Mouse (Mus musculus) hindbrain, embryonic 10.5 days (tissue): ENCODE results near the gene Wdr63. TPM values are rescaled to one million over a fixed set of nuclear protein-coding genes. Genes with fewer than 3 reads are reported as not detected.

Experiments used
- DNase-seq: peaks from one replicate; pipeline ENCODE4 v3.0.0-alpha.2; 2017; ENCODE audit warnings: low spot score
- H3K27ac ChIP-seq: fragments of 300-500 bp; sonication (generic); 2 replicates; pipeline ENCODE4 v1.5.1; 2016; ENCODE audit warnings: mild to moderate bottlenecking, moderate library complexity
- H3K27me3 ChIP-seq: fragments of 300-500 bp; sonication (generic); 2 replicates; pipeline ENCODE4 v1.6.1; 2016; ENCODE audit warnings: mild to moderate bottlenecking; ENCODE audit not compliant: poor library complexity, insufficient read depth, severe bottlenecking
- H3K36me3 ChIP-seq: fragments of 300-500 bp; sonication (generic); 2 replicates; pipeline ENCODE4 v1.6.1; 2016; ENCODE audit warnings: mild to moderate bottlenecking, moderate library complexity
- H3K4me1 ChIP-seq: fragments of 300-500 bp; sonication (generic); replicated peaks from 2 replicates; pipeline ENCODE4 v1.6.1; 2016; ENCODE audit warnings: mild to moderate bottlenecking
- H3K4me3 ChIP-seq: fragments of 300-500 bp; sonication (generic); 2 replicates; pipeline ENCODE4 v1.5.1; 2016; ENCODE audit warnings: mild to moderate bottlenecking, moderate library complexity
- H3K9me3 ChIP-seq: fragments of 300-500 bp; sonication (generic); 2 replicates; pipeline ENCODE4 v1.6.1; 2016; ENCODE audit warnings: mild to moderate bottlenecking, moderate library complexity
- WGBS: fragments of 180-500 bp; shearing (Covaris S2); methylation state at CpG from one replicate; pipeline ENCODE4 v1.1.7; 2016; 5-methylcytosine and 5-hydroxymethylcytosine counted together
- polyA plus RNA-seq: library from polyadenylated mRNA; unstranded; fragments of >200 nt; fragmentation: Nextera tagmentation; extraction: Ambion mirVana; gene quantifications from 2 replicates; pipeline ENCODE4 v1.2.1, GENCODE M21; 2016

Wdr63 gene
- polyA plus RNA-seq, 1 experiment from 2014 or later: 1.1 TPM

DNA sequence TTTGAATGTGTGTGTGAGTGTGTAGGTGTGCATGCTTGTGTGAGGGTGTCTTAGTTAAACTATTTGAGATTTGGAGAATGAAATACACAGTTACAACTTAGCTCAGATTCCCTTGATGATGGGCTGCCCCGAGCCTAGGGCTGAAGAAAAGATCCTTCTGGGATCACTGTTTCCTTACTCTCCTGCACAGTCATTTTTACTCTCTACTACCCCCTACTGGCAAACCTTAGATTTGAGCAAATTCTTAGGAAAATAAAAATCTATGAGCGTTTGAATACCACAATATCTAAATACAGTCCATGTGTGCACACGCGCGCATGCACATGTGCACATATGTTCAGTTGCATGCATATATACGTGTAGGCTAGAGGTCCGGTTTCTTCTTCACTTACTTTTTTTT lies 35.1 kb downstream of the Wdr63 start:
- H3K27me3 ChIP-seq: no peaks in the 10 kb centered on the region
- 80% methylated on average over 7 of the region's 7 CpGs for WGBS
- H3K36me3 ChIP-seq: no peaks in the 10 kb centered on the region
- no peaks in the 10 kb centered on the region for H3K4me1 ChIP-seq
- H3K9me3 ChIP-seq: no peaks in the 10 kb centered on the region
- no peak overlapping the region for H3K27ac ChIP-seq
- H3K4me3 ChIP-seq: no peak overlapping the region
- no peak for DNase-seq

DNA sequence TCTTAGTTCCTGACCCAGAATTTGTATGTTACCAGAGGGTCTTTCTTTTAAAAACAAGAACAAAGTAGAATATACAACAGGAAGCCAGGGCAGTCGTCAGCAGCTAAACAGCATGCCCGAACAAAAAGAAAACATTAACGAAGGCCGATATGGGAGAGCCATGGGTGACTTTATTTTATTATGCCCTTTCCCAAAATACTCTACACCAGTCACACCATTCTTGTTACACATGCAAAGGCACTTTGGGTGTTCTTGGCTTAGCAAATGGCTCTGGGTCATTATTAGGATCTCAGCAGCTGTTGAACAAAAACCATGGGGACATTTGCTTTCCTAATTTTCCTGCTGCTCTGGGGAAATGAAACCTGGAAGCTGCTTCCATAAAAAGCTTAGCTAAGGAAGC lies 38.7 kb downstream of the Wdr63 start:
- WGBS: 93% methylated on average over 4 of the region's 4 CpGs
- Histone ChIP-seq H3K4me1 (no peaks in the 10 kb centered on the region), H3K9me3 (no peaks in the 10 kb centered on the region), H3K36me3 (no peaks in the 10 kb centered on the region), H3K27me3 (no peaks in the 10 kb centered on the region), H3K4me3 (no peak overlapping the region), H3K27ac (no peak overlapping the region)
- no peak for DNase-seq

GRCm38 (mm10) chr3:146063146-146063545 lies 44.8 kb downstream of the Wdr63 start:
- Histone ChIP-seq H3K27ac (no peak overlapping the region), H3K4me1 (no peaks in the 10 kb centered on the region), H3K27me3 (no peaks in the 10 kb centered on the region), H3K9me3 (no peaks in the 10 kb centered on the region), H3K36me3 (no peaks in the 10 kb centered on the region), H3K4me3 (no peak overlapping the region)
- no peak for DNase-seq
- WGBS: 89% methylated on average over 11 of the region's 11 CpGs

DNA sequence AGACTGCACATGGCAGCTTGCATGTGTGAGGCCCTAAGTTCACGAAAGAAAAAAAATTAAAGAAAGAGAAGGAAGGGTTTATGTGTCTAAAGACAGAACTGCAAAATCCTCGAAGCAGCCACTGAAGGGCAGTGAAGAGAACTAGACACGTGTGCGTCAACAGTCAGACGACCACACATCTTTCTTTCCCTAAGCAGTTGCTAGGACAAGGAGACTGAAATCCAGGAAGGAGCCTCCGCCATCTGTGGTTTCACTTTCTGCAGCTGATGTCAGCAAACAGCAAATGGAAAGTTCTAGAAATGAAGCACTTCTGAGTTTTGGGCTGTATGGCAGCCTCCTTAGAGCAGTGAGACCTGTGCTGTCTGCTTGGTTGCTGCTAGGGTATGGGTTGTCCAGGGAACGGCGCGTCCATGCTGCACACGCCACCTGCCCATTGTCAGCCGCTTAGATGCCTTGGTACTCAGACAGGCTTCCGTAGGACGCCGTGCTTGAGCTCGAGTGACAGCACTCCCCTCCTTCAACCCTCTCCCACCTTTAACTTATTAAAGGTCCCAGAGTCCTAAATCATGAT lies 48.5 kb downstream of the Wdr63 start:
- Histone ChIP-seq H3K36me3 (no peaks in the 10 kb centered on the region), H3K4me3 (no peak overlapping the region), H3K27me3 (no peaks in the 10 kb centered on the region), H3K9me3 (no peaks in the 10 kb centered on the region), H3K4me1 (no peaks in the 10 kb centered on the region), H3K27ac (no peak overlapping the region)
- no peak for DNase-seq
- 85% methylated on average over 15 of the region's 15 CpGs for WGBS

- H3K27me3 ChIP-seq: no peaks in the 10 kb centered on the region
- H3K9me3 ChIP-seq: no peaks in the 10 kb centered on the region
- H3K36me3 ChIP-seq: no peaks in the 10 kb centered on the region
- no peaks in the 10 kb centered on the region for H3K4me1 ChIP-seq
- H3K27ac ChIP-seq: no peak overlapping the region
- H3K4me3 ChIP-seq: no peak overlapping the region
- 16% methylated on average over 4 of the region's 4 CpGs for WGBS
- peak; percentile 65 for DNase-seq
These were observed 49.7 kb downstream of the Wdr63 start for GRCm38 (mm10) chr3:146058263-146058662.

GRCm38 (mm10) chr3:146057131-146057530 lies 50.8 kb downstream of the Wdr63 start:
- H3K4me3 ChIP-seq: no peak overlapping the region
- DNase-seq: no peak
- WGBS: 83% methylated on average over 7 of the region's 7 CpGs
- H3K9me3 ChIP-seq: no peaks in the 10 kb centered on the region
- no peaks in the 10 kb centered on the region for H3K36me3 ChIP-seq
- no peak overlapping the region for H3K27ac ChIP-seq
- H3K4me1 ChIP-seq: 0 out of 2 replicates have a peak, but pooled peaks cover 2% of the 10 kb centered on the region
- no peaks in the 10 kb centered on the region for H3K27me3 ChIP-seq

- Histone ChIP-seq H3K27ac (no peak overlapping the region), H3K9me3 (no peaks in the 10 kb centered on the region), H3K36me3 (no peaks in the 10 kb centered on the region), H3K4me1 (peaks cover 11% of the 10 kb centered on the region; the same call in 1 of the 2 replicates), H3K4me3 (no peak overlapping the region), H3K27me3 (peaks cover 5% of the 10 kb centered on the region)
- WGBS: 87% methylated on average over 2 of the region's 2 CpGs
- no peak for DNase-seq
These were observed 54.1 kb downstream of the Wdr63 start for GRCm38 (mm10) chr3:146053873-146054272.

DNA sequence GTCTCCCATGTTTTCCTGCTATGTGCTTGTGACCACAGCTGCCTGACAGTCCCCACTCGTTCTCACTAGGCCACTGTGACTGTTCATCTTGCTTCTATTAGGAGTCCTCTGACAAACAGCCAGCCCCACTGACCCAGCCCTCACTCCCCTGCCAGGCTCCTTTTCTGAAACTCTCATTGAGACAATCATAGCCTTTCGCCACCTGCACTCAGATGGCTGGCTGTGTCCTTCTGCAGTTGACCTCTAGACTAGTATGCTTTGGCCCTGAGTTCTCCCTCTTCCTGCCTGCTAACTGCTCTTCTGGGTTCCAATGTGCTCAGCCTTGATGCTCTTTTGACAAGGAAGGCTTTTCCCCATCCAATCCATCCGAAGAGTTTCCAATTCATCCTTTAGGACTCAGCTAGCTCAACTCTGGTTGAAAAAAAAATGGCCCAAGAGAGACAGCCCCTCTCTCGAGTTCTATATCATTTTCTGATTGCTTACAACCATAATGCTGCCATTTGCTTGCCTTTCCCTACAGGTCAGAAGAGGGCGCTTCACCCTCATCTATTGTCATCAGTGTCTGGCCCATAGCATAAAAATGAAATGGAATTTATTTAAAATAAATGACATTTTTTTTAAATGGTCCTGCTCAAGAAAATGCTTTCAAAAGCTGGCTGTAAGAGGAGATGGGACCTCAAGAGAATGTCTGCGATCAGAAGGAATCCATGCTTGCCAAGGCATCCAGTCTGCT lies 54.7 kb downstream of the Wdr63 start:
- WGBS: 69% methylated on average over 6 of the region's 6 CpGs
- Histone ChIP-seq H3K27ac (no peak overlapping the region), H3K36me3 (no peaks in the 10 kb centered on the region), H3K4me3 (no peak overlapping the region), H3K4me1 (peaks cover 11% of the 10 kb centered on the region), H3K9me3 (no peaks in the 10 kb centered on the region), H3K27me3 (peaks cover 11% of the 10 kb centered on the region)
- no peak for DNase-seq

DNA sequence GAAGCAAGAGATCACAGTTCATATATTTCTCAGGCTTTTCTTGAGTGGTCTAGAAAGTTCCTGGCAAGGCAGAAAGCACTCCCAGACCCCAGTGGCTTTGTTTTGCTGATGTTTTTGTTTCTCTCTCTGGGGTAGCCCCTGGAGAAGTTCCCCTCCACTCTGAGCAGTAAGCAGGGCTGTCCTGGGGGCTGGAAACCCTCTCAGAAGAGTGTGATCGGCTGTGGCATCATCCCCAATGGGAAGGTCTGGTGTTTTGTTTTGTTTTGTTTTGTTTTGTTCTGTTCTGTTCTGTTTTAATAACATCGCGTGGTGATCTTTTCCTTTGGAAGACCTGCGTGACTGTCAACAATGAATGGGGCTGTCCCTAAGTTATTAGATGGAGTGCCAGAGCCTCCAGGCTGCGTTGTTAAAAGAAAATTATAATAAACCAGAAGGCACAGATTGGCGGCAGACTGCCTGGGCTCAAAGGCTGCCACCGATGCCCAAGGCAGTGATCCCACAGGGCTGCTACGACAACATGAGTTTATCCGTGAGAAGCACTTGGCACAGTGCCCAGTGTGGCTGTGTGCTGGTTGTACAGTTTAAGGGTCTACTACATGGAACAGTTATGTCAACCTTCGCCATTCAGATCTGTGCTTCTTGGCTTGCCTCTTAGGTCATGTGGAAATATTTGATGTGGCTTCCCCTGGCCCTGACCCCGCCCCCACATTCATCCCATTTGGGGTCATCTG lies 56.5 kb downstream of the Wdr63 start:
- Histone ChIP-seq H3K4me1 (peaks cover 24% of the 10 kb centered on the region), H3K27ac (0 out of 2 replicates have a peak overlapping the region, but pooled peaks have one; percentile 40), H3K27me3 (peaks cover 18% of the 10 kb centered on the region), H3K9me3 (no peaks in the 10 kb centered on the region), H3K4me3 (no peak overlapping the region), H3K36me3 (no peaks in the 10 kb centered on the region)
- DNase-seq: no peak
- 72% methylated on average over 11 of the region's 11 CpGs for WGBS

- Histone ChIP-seq H3K36me3 (no peaks in the 10 kb centered on the region), H3K27me3 (peaks cover 18% of the 10 kb centered on the region), H3K4me1 (peaks cover 27% of the 10 kb centered on the region), H3K27ac (no peak overlapping the region), H3K9me3 (no peaks in the 10 kb centered on the region), H3K4me3 (no peak overlapping the region)
- no peak for DNase-seq
- WGBS: 90% methylated on average over 5 of the region's 5 CpGs
These were observed 58.0 kb downstream of the Wdr63 start for GRCm38 (mm10) chr3:146049951-146050350.

DNA sequence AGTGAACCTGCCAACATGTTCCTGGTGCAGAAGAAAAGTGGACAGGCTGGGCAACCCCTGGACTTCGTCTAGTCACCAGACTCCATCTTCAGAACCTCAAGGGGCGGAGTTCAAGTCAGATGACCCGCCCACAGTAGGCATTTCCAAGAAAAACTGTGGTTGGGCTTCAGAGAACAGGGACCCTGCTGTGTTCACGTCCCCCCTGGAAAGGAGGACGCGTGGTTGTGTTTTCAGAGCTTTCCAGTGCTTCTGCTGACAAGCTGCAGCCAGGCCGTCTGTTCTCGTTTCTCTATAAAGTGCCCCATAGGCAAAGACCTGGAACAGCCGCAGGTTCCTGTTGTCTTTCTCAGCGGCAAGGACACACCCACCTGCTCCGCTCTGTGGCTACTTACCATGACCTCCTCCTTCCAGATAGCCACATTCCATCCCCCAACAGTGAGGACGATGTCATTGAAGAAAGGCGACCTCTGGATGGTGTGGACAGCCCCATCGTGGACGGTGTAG lies 60.2 kb downstream of the Wdr63 start:
- 16% methylated on average over 15 of the region's 15 CpGs for WGBS
- Histone ChIP-seq H3K27ac (no peak overlapping the region), H3K36me3 (no peaks in the 10 kb centered on the region), H3K9me3 (no peaks in the 10 kb centered on the region), H3K4me1 (peaks cover 31% of the 10 kb centered on the region), H3K27me3 (peaks cover 18% of the 10 kb centered on the region), H3K4me3 (peak overlapping the region; percentile 26; the same call in 1 of the 2 replicates)
- peak; percentile 46 for DNase-seq

- Histone ChIP-seq H3K36me3 (no peaks in the 10 kb centered on the region), H3K4me3 (no peak overlapping the region), H3K27me3 (peaks cover 18% of the 10 kb centered on the region), H3K4me1 (peaks cover 20% of the 10 kb centered on the region), H3K9me3 (no peaks in the 10 kb centered on the region), H3K27ac (no peak overlapping the region)
- 82% methylated on average over 11 of the region's 11 CpGs for WGBS
- no peak for DNase-seq
These were observed 61.9 kb downstream of the Wdr63 start for GRCm38 (mm10) chr3:146046076-146046475.

DNA sequence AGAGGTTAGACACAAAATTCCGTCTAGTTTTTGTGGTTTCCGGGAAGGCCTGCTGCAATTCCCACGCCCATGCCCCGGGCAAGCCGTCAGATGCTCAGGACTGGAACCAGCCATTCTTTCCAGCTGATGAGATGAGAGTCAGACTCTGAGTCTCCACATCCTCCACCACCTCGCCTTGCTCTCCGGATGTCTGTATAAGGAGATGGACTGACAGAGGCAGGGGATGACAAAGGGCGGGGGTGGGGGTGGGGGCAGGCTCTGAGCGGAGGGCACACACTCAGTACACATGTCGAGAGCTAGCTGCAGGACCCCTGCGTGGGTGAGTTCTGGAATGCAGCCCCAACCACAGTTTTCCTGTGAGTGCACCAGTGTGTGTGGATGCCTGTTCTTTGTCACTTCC lies 63.0 kb downstream of the Wdr63 start:
- H3K36me3 ChIP-seq: no peaks in the 10 kb centered on the region
- no peak overlapping the region for H3K4me3 ChIP-seq
- H3K27ac ChIP-seq: no peak overlapping the region; the same call in 1 of the 2 replicates
- WGBS: 45% methylated on average over 11 of the region's 11 CpGs
- DNase-seq: peak; percentile 35
- H3K4me1 ChIP-seq: peaks cover 20% of the 10 kb centered on the region
- H3K9me3 ChIP-seq: no peaks in the 10 kb centered on the region
- H3K27me3 ChIP-seq: peaks cover 18% of the 10 kb centered on the region
